Mouse (Mus musculus): ENCODE data around the gene F3.

GRCm38 (mm10) chr3:121712222-121712621 is 11.1 kb upstream of the F3 start:
- TF ChIP-seq CTCF (IDR thresholded peaks at IDR 0.05; ENCODE audit: borderline replicate concordance, extremely low read depth, insufficient read depth, insufficient read length), result no peak
- TF ChIP-seq POLR2A (IDR thresholded peaks at IDR 0.05; ENCODE audit: borderline replicate concordance, extremely low read depth, insufficient read depth, insufficient read length, poor library complexity, severe bottlenecking), result no peak

All from brain, embryonic 14.5 days (tissue).